Mouse (Mus musculus) small intestine, adult 2 months (tissue): ENCODE measurements around the gene Comtd1. TPM values are rescaled to one million over a fixed set of nuclear protein-coding genes. Genes with fewer than 3 reads are reported as not detected.

Experiments
- H3K27ac ChIP-seq: fragments of 200-500 bp; 2 replicates; pipeline ENCODE4 v1.5.1; 2012; ENCODE audit warnings: low read depth, low read length, control low read depth, inconsistent platforms; ENCODE audit not compliant: insufficient read depth
- H3K27me3 ChIP-seq: fragments of 200-500 bp; 2 replicates; pipeline ENCODE4 v1.6.1; 2012; ENCODE audit warnings: mild to moderate bottlenecking, moderate library complexity, low read length, inconsistent platforms; ENCODE audit not compliant: control insufficient read depth, insufficient read depth
- H3K36me3 ChIP-seq: fragments of 200-500 bp; 2 replicates; pipeline ENCODE4 v1.6.1; 2012; ENCODE audit warnings: mild to moderate bottlenecking, low read length, control low read depth, inconsistent platforms; ENCODE audit not compliant: control insufficient read depth, insufficient read depth
- H3K4me1 ChIP-seq: fragments of 200-500 bp; 2 replicates; pipeline ENCODE4 v1.6.1; 2012; ENCODE audit warnings: low read length, inconsistent platforms, mixed read lengths; ENCODE audit not compliant: control insufficient read depth, insufficient read depth, insufficient read length
- H3K4me3 ChIP-seq: fragments of 200-500 bp; 2 replicates; pipeline ENCODE4 v1.5.1; 2012; ENCODE audit warnings: low read depth, mild to moderate bottlenecking, control low read depth, inconsistent platforms, low read length, moderate library complexity
- CTCF ChIP-seq: fragments of 200-500 bp; IDR thresholded peaks from 2 replicates; pipeline ENCODE4 v1.5.1; 2012; ENCODE audit warnings: low read depth, mild to moderate bottlenecking, control low read depth, inconsistent platforms, low read length, moderate library complexity, mixed read lengths; ENCODE audit not compliant: insufficient replicate concordance, insufficient read length; ENCODE audit errors: extremely low read depth
- POLR2A ChIP-seq: fragments of 200-500 bp; IDR thresholded peaks from 2 replicates; pipeline ENCODE4 v1.6.1; 2012; ENCODE audit warnings: low read depth, mild to moderate bottlenecking, control low read depth, inconsistent platforms, low read length, moderate library complexity
- WGBS: fragments of 180-500 bp; shearing (Covaris S2); methylation state at CpG from one replicate; pipeline ENCODE4 v1.1.7; 2018; 5-methylcytosine and 5-hydroxymethylcytosine counted together
- polyA plus RNA-seq: library from polyadenylated mRNA; depleted of rRNA; stranded (reverse); fragments of >200 nt; gene quantifications from 2 replicates; pipeline ENCODE4 v1.2.3, GENCODE M21; 2012; rRNA removed

Gene Comtd1
- polyA plus RNA-seq: 58.7 and 137 TPM in 2 replicates

DNA sequence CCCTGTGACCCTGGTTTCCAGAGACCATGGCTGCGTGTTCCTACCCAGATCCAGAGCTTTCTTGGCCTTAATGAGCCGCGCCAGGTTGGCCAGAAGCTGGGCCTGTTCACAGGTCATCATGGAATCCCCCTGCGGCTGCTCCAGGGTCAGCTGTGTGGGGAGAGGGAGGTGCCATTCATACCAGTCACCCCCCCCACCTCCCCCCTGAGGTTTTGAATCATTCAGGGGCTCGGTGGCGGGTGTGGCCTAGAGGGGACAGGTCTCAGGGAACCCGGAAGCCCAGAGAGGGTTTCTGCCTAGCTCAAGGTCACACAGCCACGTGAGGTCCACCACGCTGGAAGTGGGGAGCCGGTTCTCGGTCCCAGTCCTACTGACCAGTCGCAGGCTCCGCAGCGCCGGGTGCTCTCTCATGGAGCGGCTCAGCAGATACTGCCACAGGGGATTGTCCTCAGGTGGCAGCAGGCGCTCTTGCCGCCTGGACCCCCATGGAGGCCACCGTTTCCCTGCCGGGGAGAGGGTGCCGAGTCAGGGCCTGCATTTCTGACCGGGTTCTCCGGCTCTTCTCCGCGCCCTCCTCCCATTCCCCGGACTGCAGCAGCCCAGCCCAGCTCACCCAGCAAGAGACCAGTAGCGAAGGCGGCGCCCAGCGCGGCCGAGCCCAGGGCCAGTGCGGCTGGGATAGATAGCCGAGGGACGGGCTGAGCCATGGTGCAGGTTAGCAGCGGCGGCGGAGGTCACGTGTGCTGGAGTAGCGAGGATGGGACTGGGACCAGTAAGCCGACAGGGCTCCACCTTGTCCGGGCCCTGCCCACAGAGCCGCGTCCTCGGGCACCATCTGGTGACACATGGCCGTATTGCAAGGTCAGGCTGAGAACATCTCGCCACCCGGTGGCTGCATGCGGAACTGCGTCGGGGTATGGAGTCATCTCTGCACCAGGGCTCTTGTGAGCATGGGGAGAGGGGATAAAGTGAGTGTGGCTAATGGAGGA is at the start of gene Comtd1:
Comtd1 (minus strand) TSS at position 812 of the 989 bp plus-strand sequence.
- H3K4me1 ChIP-seq: peaks cover 4% of the 10 kb centered on the region; the same call in 1 of the 2 replicates
- peak within 1 kb of the TSS; percentile 88 for H3K27ac ChIP-seq
- H3K27me3 ChIP-seq: no peaks in the 10 kb centered on the region
- H3K4me3 ChIP-seq: peak within 1 kb of the TSS; percentile 63
- TF ChIP-seq CTCF (peak; percentile 100), POLR2A (peak; percentile 59; the same call in 1 of the 2 replicates)
- H3K36me3 ChIP-seq: peaks cover 34% of the 10 kb centered on the region
- WGBS: under 1% methylated on average over 51 of the region's 51 CpGs

DNA sequence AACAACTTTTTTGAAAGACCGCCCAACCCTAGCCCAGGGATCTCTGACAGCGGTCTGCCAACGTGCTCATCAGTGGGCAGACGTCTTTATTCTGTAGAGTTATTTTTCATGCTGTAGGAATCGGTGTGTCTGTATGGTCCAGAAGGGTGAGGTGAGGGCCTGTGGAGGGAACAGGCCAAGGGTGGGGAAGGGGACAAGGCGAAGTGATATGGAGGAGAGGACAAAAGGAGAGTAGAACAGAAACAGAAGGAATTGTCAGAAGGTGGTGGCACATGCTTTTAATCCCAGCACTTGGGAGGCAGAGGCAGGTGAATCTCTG is 43.5 kb upstream of the Comtd1 start:
- WGBS: 79% methylated on average over 6 of the region's 6 CpGs
- no peaks in the 10 kb centered on the region for H3K36me3 ChIP-seq
- no peak for TF ChIP-seq CTCF
- no peak for TF ChIP-seq POLR2A
- no peaks in the 10 kb centered on the region for H3K4me1 ChIP-seq
- no peak overlapping the region for H3K27ac ChIP-seq
- no peaks in the 10 kb centered on the region for H3K27me3 ChIP-seq
- H3K4me3 ChIP-seq: no peak overlapping the region

DNA sequence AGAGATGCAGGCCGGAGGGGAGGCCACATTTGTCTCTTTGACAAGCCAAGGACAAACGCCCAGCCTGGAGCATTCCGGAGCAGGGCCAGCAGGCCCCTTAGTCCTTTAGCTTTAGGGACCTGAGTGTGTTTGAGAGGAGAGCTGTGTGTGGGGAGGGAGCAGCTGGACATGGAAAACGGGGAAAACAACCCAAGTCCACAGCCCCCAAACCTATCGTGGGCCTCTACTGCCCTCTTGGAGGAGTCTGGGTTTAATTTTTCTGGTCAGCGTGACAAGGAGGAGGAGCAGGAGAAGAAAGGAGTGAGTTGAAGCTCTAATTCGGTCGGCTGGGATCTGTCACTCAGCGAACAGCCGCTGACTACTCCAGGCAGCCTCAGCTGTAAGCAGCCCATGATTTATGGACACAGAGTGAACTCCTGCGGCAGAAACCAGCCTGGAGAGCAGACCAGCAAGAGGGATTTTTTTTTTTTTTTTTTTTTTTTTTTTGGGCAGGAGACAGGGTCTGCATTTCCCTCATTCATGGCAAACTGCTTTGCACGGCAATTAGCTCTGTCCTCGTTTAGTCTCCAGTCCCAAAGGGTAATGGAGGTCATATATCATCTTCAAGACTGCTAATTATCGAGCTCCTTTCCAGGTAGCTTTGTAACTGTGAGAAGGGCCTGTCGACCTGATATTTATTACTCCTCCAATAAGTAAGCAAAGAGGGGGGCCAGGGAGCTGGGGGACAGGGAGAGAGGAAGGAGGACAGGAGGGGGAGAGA is 43.0 kb upstream of the Comtd1 start:
- 25% methylated on average over 15 of the region's 15 CpGs for WGBS

DNA sequence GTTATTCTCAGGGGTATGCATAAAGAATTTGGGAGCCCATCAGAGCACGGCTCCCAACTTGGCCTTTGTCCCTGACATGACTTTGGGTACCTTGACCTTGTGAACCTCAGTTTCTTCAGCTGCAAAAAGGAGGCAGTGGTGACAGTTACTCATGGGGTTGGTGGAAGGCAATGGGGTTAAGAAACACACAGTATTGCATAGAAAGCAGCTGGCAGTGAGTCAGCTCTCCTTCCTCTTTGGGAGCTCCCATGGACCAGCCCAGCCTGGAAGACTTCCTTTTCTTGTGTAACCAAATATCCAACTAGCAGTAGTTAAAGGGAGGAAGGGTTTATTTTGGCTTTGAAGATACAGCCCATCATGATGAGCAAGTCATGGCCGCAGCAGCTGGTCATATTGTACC is 41.7 kb upstream of the Comtd1 start:
- H3K27me3 ChIP-seq: no peaks in the 10 kb centered on the region
- no peak overlapping the region for H3K27ac ChIP-seq
- no peaks in the 10 kb centered on the region for H3K4me1 ChIP-seq
- TF ChIP-seq CTCF: no peak
- no peak for TF ChIP-seq POLR2A
- H3K4me3 ChIP-seq: no peak overlapping the region
- WGBS: 69% methylated on average over 2 of the region's 2 CpGs
- H3K36me3 ChIP-seq: no peaks in the 10 kb centered on the region

More for the DNA sequence above, 43.0 kb upstream of the Comtd1 start:
- Histone ChIP-seq H3K27ac (no peak overlapping the region), H3K4me1 (no peaks in the 10 kb centered on the region), H3K4me3 (no peak overlapping the region), H3K27me3 (no peaks in the 10 kb centered on the region), H3K36me3 (no peaks in the 10 kb centered on the region)
- TF ChIP-seq POLR2A: no peak
- no peak for TF ChIP-seq CTCF

DNA sequence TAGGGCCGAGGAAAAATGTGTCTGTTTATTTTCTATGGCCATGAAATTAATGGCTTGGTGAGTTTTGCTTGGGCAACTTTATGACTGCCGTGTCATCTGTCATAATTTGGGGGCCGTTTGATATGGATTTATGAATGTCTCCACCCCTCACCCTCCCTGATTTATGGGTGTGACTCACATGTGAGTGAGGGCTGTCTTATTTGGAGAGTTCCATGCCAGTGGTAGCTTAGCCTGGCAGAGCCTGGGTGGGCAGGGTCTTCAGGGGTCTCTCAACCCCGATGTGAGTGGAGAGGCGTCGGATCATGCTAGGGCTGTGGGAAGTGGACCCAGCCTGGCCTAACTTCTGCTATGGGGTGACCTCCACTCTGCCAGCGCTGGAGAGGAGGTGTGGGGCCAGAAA is 18.0 kb upstream of the Comtd1 start:
- no peak for TF ChIP-seq CTCF
- no peak for TF ChIP-seq POLR2A
- H3K4me3 ChIP-seq: no peak overlapping the region
- peaks cover 3% of the 10 kb centered on the region; the same call in 1 of the 2 replicates for H3K4me1 ChIP-seq
- WGBS: 55% methylated on average over 7 of the region's 7 CpGs
- H3K27me3 ChIP-seq: no peaks in the 10 kb centered on the region
- no peak overlapping the region for H3K27ac ChIP-seq
- H3K36me3 ChIP-seq: no peaks in the 10 kb centered on the region

DNA sequence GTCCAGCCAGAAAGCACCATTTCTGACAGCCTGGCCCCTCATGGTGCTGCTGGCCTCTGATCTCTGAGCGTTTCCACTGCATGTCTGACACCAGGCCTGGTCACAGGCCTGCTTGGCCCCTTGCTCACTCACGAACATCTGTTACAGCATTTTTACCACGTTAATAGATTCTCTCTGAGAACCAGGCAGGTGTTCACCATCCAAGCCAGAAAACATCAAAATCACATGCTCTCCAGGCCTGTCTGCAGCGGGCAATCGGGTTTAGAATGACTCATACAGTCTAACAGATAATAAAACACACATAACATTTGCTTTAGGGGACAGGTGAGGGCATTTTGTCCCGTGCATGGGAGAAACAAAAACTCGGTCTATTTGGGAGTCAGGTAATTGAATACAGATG is 17.5 kb upstream of the Comtd1 start:
- WGBS: 30% methylated on average over 7 of the region's 7 CpGs
- H3K27me3 ChIP-seq: no peaks in the 10 kb centered on the region
- H3K27ac ChIP-seq: no peak overlapping the region
- TF ChIP-seq POLR2A: no peak
- no peak for TF ChIP-seq CTCF
- H3K36me3 ChIP-seq: no peaks in the 10 kb centered on the region
- H3K4me3 ChIP-seq: no peak overlapping the region
- H3K4me1 ChIP-seq: peaks cover 3% of the 10 kb centered on the region; the same call in 1 of the 2 replicates

DNA sequence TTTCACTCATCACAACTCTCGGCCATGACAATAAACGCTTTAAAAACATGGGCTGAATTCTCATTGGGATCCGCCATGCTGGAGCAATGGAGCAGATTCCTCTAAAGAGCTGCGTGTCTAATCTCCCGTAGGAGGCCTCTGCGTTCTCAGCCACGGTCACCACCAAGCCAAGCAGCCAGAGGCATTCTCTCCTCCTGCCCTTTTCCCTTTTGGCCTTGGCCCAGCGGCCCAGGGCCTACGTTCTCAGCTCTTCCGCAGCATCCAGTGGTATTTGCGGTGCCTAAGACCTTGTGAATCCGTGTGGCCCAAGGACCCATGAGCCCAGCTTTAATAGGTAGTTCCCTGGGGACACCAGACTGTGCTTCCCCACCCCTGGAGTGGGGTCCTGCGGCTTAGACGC is 8.1 kb upstream of the Comtd1 start:
- 89% methylated on average over 14 of the region's 14 CpGs for WGBS
- H3K36me3 ChIP-seq: no peaks in the 10 kb centered on the region
- no peaks in the 10 kb centered on the region for H3K27me3 ChIP-seq
- TF ChIP-seq POLR2A (no peak), CTCF (no peak)
- peaks cover 4% of the 10 kb centered on the region; the same call in 1 of the 2 replicates for H3K4me1 ChIP-seq
- H3K27ac ChIP-seq: no peak overlapping the region
- no peak overlapping the region for H3K4me3 ChIP-seq
